Mouse (Mus musculus) MEL (cell line): ENCODE measurements at regions not wholly inside any gene's neighbourhood (a gene's known extent, or its start where the extent isn't known, plus 50 kb on each side); places are given as distances from the start of the nearest gene placed in this dataset.

Source experiments
- CTCF ChIP-seq, 3 experiments: IDR thresholded peaks in 2 of 3; conservative IDR thresholded peaks in 1 of 3; 2 replicates each; pipeline ENCODE4 v1.5.1; 2011 to 2012; ENCODE audit warnings: low read length in 3 of 3, low read depth in 2 of 3, mild to moderate bottlenecking in 2 of 3, improper control_type of control experiment in 1 of 3, inconsistent platforms in 1 of 3, mixed read lengths in 1 of 3, moderate library complexity in 1 of 3; ENCODE audit not compliant: control insufficient read depth in 1 of 3, insufficient read depth in 1 of 3, poor library complexity in 1 of 3, severe bottlenecking in 1 of 3
- EP300 ChIP-seq, 2 experiments: IDR thresholded peaks; 2 replicates each; pipeline ENCODE4 v1.6.1; 2011; ENCODE audit warnings: improper control_type of control experiment in 2 of 2, low read length in 2 of 2, low read depth in 1 of 2, mild to moderate bottlenecking in 1 of 2
- GATA1 ChIP-seq: IDR thresholded peaks from 2 replicates; pipeline ENCODE4 v1.6.1; 2011; ENCODE audit warnings: low read depth, low read length, improper control_type of control experiment
- TAL1 ChIP-seq: IDR thresholded peaks from 2 replicates; pipeline ENCODE4 v1.6.1; 2012; ENCODE audit warnings: mild to moderate bottlenecking, inconsistent platforms, low read length, moderate library complexity, mixed read lengths

GRCm38 (mm10) chrX:21393212-21393611, 91.1 kb upstream of the Agtr2 start:
- TF ChIP-seq EP300 (IDR thresholded peaks at IDR 0.05; ENCODE audit: low read depth in 1 of 2, low read length in 2 of 2) (no peak), GATA1 (no peak), CTCF (IDR thresholded peaks at IDR 0.05 in 2 of 3, conservative IDR thresholded peaks at IDR 0.05 in 1 of 3; ENCODE audit: control insufficient read depth in 1 of 3, insufficient read depth in 1 of 3, low read depth in 2 of 3, low read length in 3 of 3, poor library complexity in 1 of 3, severe bottlenecking in 1 of 3) (no peak), TAL1 (no peak)
